Mouse (Mus musculus) retina, postnatal 7 days (tissue): Measurements from ENCODE around the gene Gm3285.

Experiments
- DNase-seq: peaks from one replicate; pipeline ENCODE4 v3.0.0-alpha.2; 2012; ENCODE audit warnings: low read depth, low spot score

Gene Gm3285

GRCm38 (mm10) chr10:77861675-77862074, at the start of gene Gm3285:
Gm3285 (plus strand) TSS chr10:77861975.
- DNase-seq: no peak

- no peak for DNase-seq
Observed at GRCm38 (mm10) chr10:77814382-77814781, 47.4 kb upstream of the Gm3285 start, which contains the start of gene Gm2696. Gm2696 (plus strand) TSS chr10:77814682.

- peak; percentile 5 for DNase-seq
Observed at GRCm38 (mm10) chr10:77815514-77815913, 46.3 kb upstream of the Gm3285 start.

GRCm38 (mm10) chr10:77818523-77818922, 43.3 kb upstream of the Gm3285 start:
- no peak for DNase-seq

GRCm38 (mm10) chr10:77819203-77819602, 42.6 kb upstream of the Gm3285 start:
- DNase-seq: no peak

- DNase-seq: no peak
Observed at GRCm38 (mm10) chr10:77826951-77827350, 34.8 kb upstream of the Gm3285 start, which contains the start of gene Krtap10-4. Krtap10-4 (minus strand) TSS chr10:77827095.

- DNase-seq: no peak
Observed at GRCm38 (mm10) chr10:77835647-77836046, 26.1 kb upstream of the Gm3285 start, which contains the start of gene Krtap10-10. Krtap10-10 (plus strand) TSS chr10:77835947.

- no peak for DNase-seq
Observed at GRCm38 (mm10) chr10:77839006-77839405, 22.8 kb upstream of the Gm3285 start.

GRCm38 (mm10) chr10:77846503-77846902, 15.3 kb upstream of the Gm3285 start, which contains the start of gene Gm36176:
Gm36176 (plus strand) TSS chr10:77846803.
- no peak for DNase-seq

GRCm38 (mm10) chr10:77846961-77847360, 14.8 kb upstream of the Gm3285 start:
- no peak for DNase-seq

GRCm38 (mm10) chr10:77847538-77847937, 14.2 kb upstream of the Gm3285 start:
- no peak for DNase-seq

- no peak for DNase-seq
Observed at GRCm38 (mm10) chr10:77852559-77852958, 9.2 kb upstream of the Gm3285 start, which contains the start of gene Gm10318. Gm10318 (plus strand) TSS chr10:77852859.

- no peak for DNase-seq
Observed at GRCm38 (mm10) chr10:77864067-77864761, 2.4 kb downstream of the Gm3285 start.

GRCm38 (mm10) chr10:77864762-77865143, 3.0 kb downstream of the Gm3285 start:
- no peak for DNase-seq

GRCm38 (mm10) chr10:77867546-77867945, 5.8 kb downstream of the Gm3285 start:
- no peak for DNase-seq

GRCm38 (mm10) chr10:77869651-77870050, 7.9 kb downstream of the Gm3285 start:
- DNase-seq: no peak

GRCm38 (mm10) chr10:77878985-77879384, 17.2 kb downstream of the Gm3285 start:
- DNase-seq: no peak

GRCm38 (mm10) chr10:77880305-77880704, 18.5 kb downstream of the Gm3285 start:
- no peak for DNase-seq

GRCm38 (mm10) chr10:77882553-77882952, 20.8 kb downstream of the Gm3285 start:
- DNase-seq: no peak

- DNase-seq: no peak
Observed at GRCm38 (mm10) chr10:77886007-77886747, 24.4 kb downstream of the Gm3285 start.

GRCm38 (mm10) chr10:77890987-77891565, 29.3 kb downstream of the Gm3285 start:
- no peak for DNase-seq

GRCm38 (mm10) chr10:77895562-77895961, 33.8 kb downstream of the Gm3285 start:
- no peak for DNase-seq
